Mouse (Mus musculus) forebrain, embryonic 14.5 days (tissue): ENCODE results near the gene Rnase12. TPM values are rescaled to one million over a fixed set of nuclear protein-coding genes. Genes with fewer than 3 reads are reported as not detected.

Experiments used
- ATAC-seq: fragments of 200-750 bp; cut with Nextera tagmentation; 2 replicates; pipeline ENCODE4 v1.8.0; 2017; ENCODE audit warnings: mild to moderate bottlenecking, moderate library complexity
- DNase-seq: peaks from one replicate; pipeline ENCODE4 v3.0.0-alpha.2; 2015; ENCODE audit warnings: low spot score
- H3K27ac ChIP-seq: fragments of 300-500 bp; sonication (generic); 2 replicates; pipeline ENCODE4 v1.5.1; 2014; ENCODE audit warnings: low read depth, mild to moderate bottlenecking, control low read depth, low read length, moderate library complexity
- H3K27me3 ChIP-seq: fragments of 300-500 bp; sonication (generic); replicated peaks from 2 replicates; pipeline ENCODE4 v1.6.1; 2014; ENCODE audit warnings: low read length, control low read depth, mixed read lengths; ENCODE audit not compliant: control insufficient read depth, insufficient read depth
- H3K36me3 ChIP-seq: fragments of 300-500 bp; sonication (generic); 2 replicates; pipeline ENCODE4 v1.6.1; 2014; ENCODE audit warnings: low read length, control low read depth; ENCODE audit not compliant: control insufficient read depth, insufficient read depth
- H3K4me1 ChIP-seq: fragments of 300-500 bp; sonication (generic); 2 replicates; pipeline ENCODE4 v1.6.1; 2014; ENCODE audit warnings: antibody characterized with exemption, low read length, control low read depth; ENCODE audit not compliant: control insufficient read depth, insufficient read depth
- H3K4me2 ChIP-seq: fragments of 300-500 bp; sonication (generic); 2 replicates; pipeline ENCODE4 v1.6.1; 2014; ENCODE audit warnings: mild to moderate bottlenecking, control low read depth, low read length
- H3K4me3 ChIP-seq: fragments of 300-500 bp; sonication (generic); 2 replicates; pipeline ENCODE4 v1.5.1; 2014; ENCODE audit warnings: low read depth, low read length, control low read depth
- H3K9ac ChIP-seq: fragments of 300-500 bp; sonication (generic); 2 replicates; pipeline ENCODE4 v1.6.1; 2014; ENCODE audit warnings: mild to moderate bottlenecking, low read length, control low read depth, moderate library complexity
- H3K9me3 ChIP-seq: fragments of 300-500 bp; sonication (generic); replicated peaks from 2 replicates; pipeline ENCODE4 v1.6.1; 2016; ENCODE audit warnings: low read length, control low read depth, mixed read lengths; ENCODE audit not compliant: control insufficient read depth
- WGBS: fragments of 180-500 bp; shearing (Covaris S2); extraction: QIAGEN DNeasy Blood & Tissue Kit; methylation state at CpG from one replicate; pipeline ENCODE4 v1.1.7; 2014; 5-methylcytosine and 5-hydroxymethylcytosine counted together
- polyA plus RNA-seq: library from polyadenylated mRNA; unstranded; fragments of >200 nt; fragmentation: Nextera tagmentation; extraction: Ambion mirVana; gene quantifications from 2 replicates; pipeline ENCODE4 v1.2.1, GENCODE M21; 2014

The Rnase12 gene
- polyA plus RNA-seq, 1 experiment from 2014 or later, result not detected

GRCm38 (mm10) chr14:51041769-51042168, 15.7 kb downstream of the Rnase12 start, which contains the start of gene Rnase9:
Gene Rnase9 (minus strand): TSS chr14:51041869.
- no peak for ATAC-seq
- 67% methylated on average over 6 of the region's 6 CpGs for WGBS
- Histone ChIP-seq H3K27me3 (no peaks in the 10 kb centered on the region), H3K36me3 (no peaks in the 10 kb centered on the region), H3K4me1 (no peaks in the 10 kb centered on the region), H3K27ac (no peak within 1 kb of the TSS), H3K4me3 (no peak within 1 kb of the TSS), H3K4me2 (no peak within 1 kb of the TSS), H3K9me3 (no peaks in the 10 kb centered on the region), H3K9ac (no peak within 1 kb of the TSS)
- DNase-seq, result no peak

GRCm38 (mm10) chr14:51036214-51036613, 21.2 kb downstream of the Rnase12 start:
- no peaks in the 10 kb centered on the region for H3K36me3 ChIP-seq
- ATAC-seq, result no peak
- H3K27ac ChIP-seq, result no peak overlapping the region
- no peak for DNase-seq
- 82% methylated on average over 4 of the region's 4 CpGs for WGBS
- no peak overlapping the region for H3K4me2 ChIP-seq
- no peaks in the 10 kb centered on the region for H3K4me1 ChIP-seq
- no peaks in the 10 kb centered on the region for H3K9me3 ChIP-seq
- H3K4me3 ChIP-seq, result no peak overlapping the region
- no peaks in the 10 kb centered on the region for H3K27me3 ChIP-seq
- H3K9ac ChIP-seq, result no peak overlapping the region

DNA sequence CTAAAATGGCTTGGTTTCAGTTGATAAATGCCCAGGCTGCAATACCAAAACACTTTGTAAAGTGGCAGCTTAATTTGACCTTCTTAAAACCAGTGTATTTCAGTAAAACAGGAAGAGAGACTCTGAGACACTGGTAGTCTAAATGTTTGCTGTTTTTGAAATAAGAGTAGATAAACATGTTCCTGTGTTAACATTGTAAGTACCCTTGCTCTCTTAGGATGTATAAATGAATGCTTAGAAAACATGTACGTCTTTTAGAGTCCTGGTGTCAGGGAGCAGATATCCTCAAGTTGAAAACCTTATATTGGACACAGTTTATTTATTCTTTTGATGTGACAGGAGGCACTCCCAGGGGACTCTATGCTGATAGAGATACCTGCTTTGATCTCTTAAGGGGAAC, 22.3 kb downstream of the Rnase12 start:
- Histone ChIP-seq H3K36me3 (no peaks in the 10 kb centered on the region), H3K27ac (no peak overlapping the region), H3K4me1 (no peaks in the 10 kb centered on the region), H3K9ac (no peak overlapping the region), H3K4me2 (no peak overlapping the region), H3K27me3 (no peaks in the 10 kb centered on the region), H3K4me3 (no peak overlapping the region), H3K9me3 (no peaks in the 10 kb centered on the region)
- DNase-seq (no peak), ATAC-seq (no peak)
- WGBS, result 79% methylated on average over 1 of the region's 1 CpGs

DNA sequence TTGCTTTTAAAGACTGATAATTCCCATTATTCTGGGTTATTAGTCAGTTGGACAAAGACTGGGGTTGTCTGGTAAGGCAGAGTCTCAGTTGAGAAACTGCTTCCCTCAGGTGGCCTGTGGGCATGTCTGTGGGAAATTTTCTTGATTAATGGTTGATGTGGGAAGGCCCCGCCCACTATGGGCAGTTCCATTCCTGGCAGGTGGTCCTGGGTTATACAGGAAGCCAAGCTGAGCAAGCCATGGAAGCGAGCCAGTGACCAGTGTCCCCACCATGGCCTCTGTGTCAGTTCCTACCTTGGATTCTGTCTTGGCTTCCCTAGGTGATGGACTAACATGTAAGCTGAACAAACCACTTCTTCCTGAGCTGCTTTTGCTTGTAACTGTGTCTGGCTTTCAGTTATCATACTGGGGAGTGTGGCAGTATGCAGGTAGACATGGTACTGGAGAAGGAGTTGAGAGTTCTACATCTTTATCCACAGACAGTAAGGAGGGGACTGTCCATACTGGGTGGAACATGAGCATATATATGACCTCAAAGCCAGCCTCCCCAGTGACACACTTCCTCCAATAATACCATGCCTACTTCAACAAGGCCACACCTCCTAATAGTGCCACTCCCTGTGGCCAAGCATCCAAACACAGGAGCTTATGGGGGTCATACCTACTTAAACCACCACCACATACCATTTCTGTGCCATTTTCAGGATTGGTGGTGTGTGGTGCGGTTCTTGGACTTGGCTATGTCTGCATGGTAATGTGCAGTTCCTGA, 29.9 kb downstream of the Rnase12 start:
- H3K4me1 ChIP-seq, result no peaks in the 10 kb centered on the region
- no peak overlapping the region for H3K9ac ChIP-seq
- no peaks in the 10 kb centered on the region for H3K9me3 ChIP-seq
- H3K36me3 ChIP-seq, result no peaks in the 10 kb centered on the region
- no peak for DNase-seq
- H3K4me2 ChIP-seq, result no peak overlapping the region
- no peaks in the 10 kb centered on the region for H3K27me3 ChIP-seq
- no peak overlapping the region for H3K27ac ChIP-seq
- no peak overlapping the region for H3K4me3 ChIP-seq
- WGBS, result 62% methylated on average over 3 of the region's 3 CpGs
- ATAC-seq, result no peak

DNA sequence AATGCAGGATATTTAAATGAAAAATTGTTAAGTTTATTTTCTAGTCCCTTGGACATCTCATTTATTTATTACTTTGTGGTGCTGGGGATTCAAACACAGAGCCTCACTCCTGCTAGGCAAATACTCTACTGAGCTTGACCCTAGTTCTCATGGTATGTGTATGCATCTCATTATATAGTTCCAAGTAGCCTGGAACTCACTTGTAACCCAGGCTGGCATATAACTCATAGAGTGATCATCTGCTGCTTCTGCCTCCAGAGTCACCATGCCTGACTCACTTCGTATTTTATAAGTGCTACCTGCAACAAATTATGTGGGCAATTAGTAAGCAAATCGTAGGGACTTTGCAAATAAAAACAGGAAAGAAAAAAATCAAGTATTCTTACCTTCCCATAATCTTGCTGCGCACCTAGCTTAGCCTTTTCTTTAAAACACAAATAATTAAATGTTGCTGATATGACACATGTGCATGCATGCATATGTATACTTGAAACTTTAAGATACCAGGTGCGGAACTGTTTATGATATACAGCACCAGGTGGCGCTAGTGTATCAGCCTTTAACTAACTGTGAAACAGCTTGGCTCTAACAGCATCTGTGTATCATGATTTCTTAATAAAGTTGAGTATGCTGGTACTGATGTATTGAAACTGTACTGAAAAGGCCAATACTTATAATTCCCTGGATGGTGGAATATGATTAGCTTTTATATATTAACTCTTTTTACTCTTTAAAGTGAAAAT, 30.9 kb downstream of the Rnase12 start:
- no peak overlapping the region for H3K4me3 ChIP-seq
- no peaks in the 10 kb centered on the region for H3K9me3 ChIP-seq
- no peak overlapping the region for H3K9ac ChIP-seq
- no peak overlapping the region for H3K27ac ChIP-seq
- ATAC-seq, result peak; percentile 80; the same call in 1 of the 2 replicates
- no peaks in the 10 kb centered on the region for H3K27me3 ChIP-seq
- peak; percentile 89 for DNase-seq
- no peak overlapping the region for H3K4me2 ChIP-seq
- H3K36me3 ChIP-seq, result no peaks in the 10 kb centered on the region
- no peaks in the 10 kb centered on the region for H3K4me1 ChIP-seq
- WGBS, result 37% methylated on average over 5 of the region's 5 CpGs

- Histone ChIP-seq H3K27ac (no peak overlapping the region), H3K9me3 (no peaks in the 10 kb centered on the region), H3K4me1 (no peaks in the 10 kb centered on the region), H3K4me3 (no peak overlapping the region), H3K9ac (no peak overlapping the region), H3K4me2 (no peak overlapping the region), H3K27me3 (no peaks in the 10 kb centered on the region), H3K36me3 (no peaks in the 10 kb centered on the region)
- WGBS, result 65% methylated on average over 1 of the region's 1 CpGs
- no peak for DNase-seq
- ATAC-seq, result no peak
Measured at GRCm38 (mm10) chr14:51024820-51025219, 32.6 kb downstream of the Rnase12 start.

GRCm38 (mm10) chr14:51023457-51023856, 34.0 kb downstream of the Rnase12 start:
- H3K9me3 ChIP-seq, result no peaks in the 10 kb centered on the region
- H3K27ac ChIP-seq, result no peak overlapping the region
- no peaks in the 10 kb centered on the region for H3K36me3 ChIP-seq
- no peak overlapping the region for H3K4me3 ChIP-seq
- no peak overlapping the region for H3K9ac ChIP-seq
- no peaks in the 10 kb centered on the region for H3K4me1 ChIP-seq
- H3K27me3 ChIP-seq, result no peaks in the 10 kb centered on the region
- DNase-seq, result no peak
- WGBS, result 92% methylated on average over 4 of the region's 4 CpGs
- H3K4me2 ChIP-seq, result no peak overlapping the region
- ATAC-seq, result no peak

GRCm38 (mm10) chr14:51017256-51017655, 40.2 kb downstream of the Rnase12 start:
- no peaks in the 10 kb centered on the region for H3K4me1 ChIP-seq
- H3K9ac ChIP-seq, result no peak overlapping the region
- no peak overlapping the region for H3K4me2 ChIP-seq
- H3K36me3 ChIP-seq, result no peaks in the 10 kb centered on the region
- WGBS, result 74% methylated on average over 3 of the region's 3 CpGs
- no peaks in the 10 kb centered on the region for H3K9me3 ChIP-seq
- DNase-seq (no peak), ATAC-seq (no peak)
- H3K4me3 ChIP-seq, result no peak overlapping the region
- no peak overlapping the region for H3K27ac ChIP-seq
- no peaks in the 10 kb centered on the region for H3K27me3 ChIP-seq

- no peak overlapping the region for H3K9ac ChIP-seq
- H3K27me3 ChIP-seq, result no peaks in the 10 kb centered on the region
- H3K4me3 ChIP-seq, result no peak overlapping the region
- ATAC-seq (no peak), DNase-seq (no peak)
- no peaks in the 10 kb centered on the region for H3K9me3 ChIP-seq
- H3K27ac ChIP-seq, result no peak overlapping the region
- H3K4me1 ChIP-seq, result no peaks in the 10 kb centered on the region
- H3K36me3 ChIP-seq, result no peaks in the 10 kb centered on the region
- H3K4me2 ChIP-seq, result no peak overlapping the region
Measured at GRCm38 (mm10) chr14:51015780-51016179, 41.7 kb downstream of the Rnase12 start.
